Mouse (Mus musculus) large intestine, adult 2 months (tissue): Measurements from ENCODE around the gene Atp5b. TPM values are rescaled to one million over a fixed set of nuclear protein-coding genes. Genes with fewer than 3 reads are reported as not detected.

Experiments
- polyA plus RNA-seq: library from polyadenylated mRNA; depleted of rRNA; stranded (reverse); fragments of >200 nt; gene quantifications from 2 replicates; pipeline ENCODE4 v1.2.3, GENCODE M21; 2012; rRNA removed

Atp5b gene
- polyA plus RNA-seq, 1 experiment, result 3,352 TPM

Other genes starting within 250 kb of the Atp5b start
- gene Rdh19, start 233.3 kb upstream of the Atp5b start, polyA plus RNA-seq, result not detected in 2 replicates
- 0.68 and 2.2 TPM in 2 replicates for gene Rdh16f2, start 216.8 kb upstream of the Atp5b start, polyA plus RNA-seq
- gene Rdh7, start 194.5 kb upstream of the Atp5b start, polyA plus RNA-seq, result 4.1 and 38.5 TPM in 2 replicates
- gene Sdr9c7, start 184.8 kb upstream of the Atp5b start, polyA plus RNA-seq, result 0.04 and 0.19 TPM in 2 replicates
- 3.7 and 60.7 TPM in 2 replicates for gene Hsd17b6, start 75.7 kb upstream of the Atp5b start, polyA plus RNA-seq
- 6.6 and 8.8 TPM in 2 replicates for gene Prim1, start 68.1 kb upstream of the Atp5b start, polyA plus RNA-seq
- gene Naca, start 47.7 kb upstream of the Atp5b start, polyA plus RNA-seq, result 170 and 205 TPM in 2 replicates
- 23.0 and 23.4 TPM in 2 replicates for gene Ptges3, start 24.3 kb upstream of the Atp5b start, polyA plus RNA-seq
- gene Baz2a, start 8.3 kb downstream of the Atp5b start, polyA plus RNA-seq, result 22.7 and 36.6 TPM in 2 replicates
- gene Rbms2, start 97.0 kb downstream of the Atp5b start, polyA plus RNA-seq, result 33.1 and 43.2 TPM in 2 replicates
- 2.0 and 3.3 TPM in 2 replicates for gene Gls2, start 111.2 kb downstream of the Atp5b start, polyA plus RNA-seq
- 17.7 and 20.9 TPM in 2 replicates for gene Spryd4, start 128.5 kb downstream of the Atp5b start, polyA plus RNA-seq
- gene Mip, start 142.6 kb downstream of the Atp5b start, polyA plus RNA-seq, result not detected in 2 replicates
- 5.7 TPM in 2 replicates for gene Timeless, start 148.8 kb downstream of the Atp5b start, polyA plus RNA-seq
- gene Apon, start 170.8 kb downstream of the Atp5b start, polyA plus RNA-seq, result 0.11 and 0.12 TPM in 2 replicates
- gene Apof, start 185.4 kb downstream of the Atp5b start, polyA plus RNA-seq, result 0.08 and 0.16 TPM in 2 replicates
- gene Stat2, start 187.3 kb downstream of the Atp5b start, polyA plus RNA-seq, result 18.9 and 36.4 TPM in 2 replicates
- 0.12 TPM in 1 of 2 replicates, not detected in the other for gene Il23a, start 215.5 kb downstream of the Atp5b start, polyA plus RNA-seq
- gene Pan2, start 220.1 kb downstream of the Atp5b start, polyA plus RNA-seq, result 16.7 and 28.0 TPM in 2 replicates
- 77.0 and 89.7 TPM in 2 replicates for gene Cnpy2, start 239.2 kb downstream of the Atp5b start, polyA plus RNA-seq